Mouse (Mus musculus): ENCODE measurements around the gene Mrps18c. TPM values are rescaled to one million over a fixed set of nuclear protein-coding genes. Genes with fewer than 3 reads are reported as not detected.

The Mrps18c gene
- total RNA-seq, 2 experiments from 2014 or later, result 62.6 to 74.4 TPM

GRCm38 (mm10) chr5:100787527-100787926 lies 10.9 kb upstream of the Mrps18c start:
- TF ChIP-seq CTCF (IDR thresholded peaks at IDR 0.05), result no peak
- intact Hi-C loops (cut with DNase I), result no loop called here
- no peak for DNase-seq
- H3K27ac ChIP-seq, result no peak overlapping the region
- H3K4me3 ChIP-seq, result no peak overlapping the region

GRCm38 (mm10) chr5:100792261-100792660 lies 6.2 kb upstream of the Mrps18c start:
- intact Hi-C loops (cut with DNase I), result no loop called here
- H3K27ac ChIP-seq, result no peak overlapping the region
- no peak for DNase-seq
- no peak overlapping the region for H3K4me3 ChIP-seq
- TF ChIP-seq CTCF (IDR thresholded peaks at IDR 0.05), result no peak

GRCm38 (mm10) chr5:100794084-100794483 lies 4.3 kb upstream of the Mrps18c start:
- no peak for DNase-seq
- Histone ChIP-seq H3K27ac (no peak overlapping the region), H3K4me3 (no peak overlapping the region)
- intact Hi-C loops (cut with DNase I), result no loop called here
- no peak for TF ChIP-seq CTCF (IDR thresholded peaks at IDR 0.05)

GRCm38 (mm10) chr5:100818341-100818740 lies 19.9 kb downstream of the Mrps18c start:
- no peak for DNase-seq
- intact Hi-C loops (cut with DNase I), result no loop called here
- H3K27ac ChIP-seq, result no peak overlapping the region
- H3K4me3 ChIP-seq, result no peak overlapping the region
- no peak for TF ChIP-seq CTCF (IDR thresholded peaks at IDR 0.05)

- peak overlapping the region; percentile 91 for H3K4me3 ChIP-seq
- TF ChIP-seq CTCF (IDR thresholded peaks at IDR 0.05), result peak; percentile 54
- peak overlapping the region; percentile 92 for H3K27ac ChIP-seq
- intact Hi-C loops (cut with DNase I), result no loop called here
- DNase-seq, result no peak
These were observed 21.4 kb downstream of the Mrps18c start for GRCm38 (mm10) chr5:100819568-100820480.

DNA sequence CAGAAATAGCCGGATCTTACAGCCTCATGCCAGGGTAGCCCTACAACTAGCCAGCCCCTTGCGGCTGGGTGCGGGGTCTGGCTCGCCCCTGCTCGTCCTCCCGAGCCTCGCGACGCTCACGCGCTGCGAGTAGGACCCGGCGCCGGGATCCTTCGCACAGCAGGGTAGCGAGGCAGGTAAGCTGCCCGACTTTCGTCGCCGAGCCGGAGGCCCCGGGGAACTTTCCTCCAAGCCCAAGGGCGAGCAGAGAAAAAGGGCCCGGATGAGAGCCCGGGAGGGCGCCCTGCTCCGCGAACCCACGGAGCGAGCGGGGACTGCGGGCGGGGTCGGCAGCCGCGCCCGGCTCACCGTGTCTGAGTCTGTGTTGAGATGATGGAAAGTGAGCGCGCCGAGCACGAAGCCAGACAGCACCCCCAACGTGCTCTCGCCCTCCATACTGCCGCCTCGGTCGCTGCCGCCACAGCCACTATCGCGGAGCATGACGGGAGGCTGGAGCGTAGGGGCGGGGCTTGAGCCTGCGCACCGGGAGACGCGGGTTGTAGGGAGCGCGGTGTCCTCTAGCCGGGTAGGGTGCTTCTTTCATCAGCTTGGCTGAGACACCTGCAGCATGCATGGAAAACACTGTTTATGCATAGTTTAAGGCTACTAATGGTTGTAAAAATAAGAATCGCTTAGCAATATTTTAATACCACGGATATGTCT lies 22.2 kb downstream of the Mrps18c start, which contains the start of gene Abraxas1:
TSS of gene Abraxas1 (minus strand) at position 483 of the 702 bp plus-strand sequence.
- peak; percentile 92 for DNase-seq
- peak within 1 kb of the TSS; percentile 92 for H3K27ac ChIP-seq
- no peak; the same call in 1 of the 2 replicates for TF ChIP-seq CTCF (IDR thresholded peaks at IDR 0.05)
- intact Hi-C loops (cut with DNase I), result no loop called here
- H3K4me3 ChIP-seq, result peak within 1 kb of the TSS; percentile 91

DNA sequence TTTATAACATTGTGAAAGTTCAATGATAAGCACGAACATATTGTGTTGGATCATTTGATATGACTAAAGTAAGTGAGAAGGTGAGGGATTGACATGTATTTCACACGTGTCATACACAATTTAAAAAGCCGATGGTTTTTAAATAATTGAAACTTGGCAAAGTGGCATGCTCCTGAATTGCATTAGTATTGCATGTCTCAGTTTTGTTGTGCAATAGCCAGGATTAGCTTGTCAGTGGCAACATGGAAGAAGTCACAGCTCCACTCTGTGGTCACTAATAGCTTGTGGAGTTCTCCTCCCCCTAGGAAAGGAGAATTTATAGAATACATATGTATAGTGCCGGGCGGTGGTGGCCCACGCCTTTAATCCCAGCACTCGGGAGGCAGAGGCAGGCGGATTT lies 22.9 kb downstream of the Mrps18c start:
- intact Hi-C loops (cut with DNase I), result no loop called here
- no peak for DNase-seq
- no peak for TF ChIP-seq CTCF (IDR thresholded peaks at IDR 0.05)
- Histone ChIP-seq H3K27ac (peak overlapping the region; percentile 92), H3K4me3 (peak overlapping the region; percentile 91)

GRCm38 (mm10) chr5:100822826-100823225 lies 24.4 kb downstream of the Mrps18c start:
- no peak for TF ChIP-seq CTCF (IDR thresholded peaks at IDR 0.05)
- intact Hi-C loops (cut with DNase I), result no loop called here
- DNase-seq, result no peak
- Histone ChIP-seq H3K27ac (no peak overlapping the region), H3K4me3 (no peak overlapping the region)

DNA sequence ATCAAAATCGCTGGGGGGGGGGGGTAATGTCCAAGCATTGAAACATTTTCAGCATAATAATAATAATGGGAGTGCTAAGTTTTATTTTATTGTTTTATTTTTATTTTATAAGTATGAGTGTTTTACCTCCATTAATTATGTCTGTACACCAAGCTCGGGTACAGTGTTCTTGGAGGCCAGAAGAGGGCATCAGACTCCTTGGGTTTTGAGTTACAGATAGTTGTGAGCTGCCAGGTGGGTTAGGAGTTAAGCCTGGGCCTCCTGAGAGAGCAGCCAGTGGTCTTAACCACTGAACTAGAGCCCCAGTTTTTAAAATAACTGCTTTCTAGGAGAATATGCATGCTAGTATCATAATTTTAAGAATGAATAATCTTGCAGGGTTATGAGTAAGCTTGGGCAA lies 27.5 kb downstream of the Mrps18c start:
- H3K27ac ChIP-seq, result no peak overlapping the region
- intact Hi-C loops (cut with DNase I), result loop anchor here (1.0 kb wide), 1 partner anchor 89 kb away; no protein-coding TSS in a partner anchor
- DNase-seq, result no peak
- peak; percentile 69 for TF ChIP-seq CTCF (IDR thresholded peaks at IDR 0.05)
- no peak overlapping the region for H3K4me3 ChIP-seq

DNA sequence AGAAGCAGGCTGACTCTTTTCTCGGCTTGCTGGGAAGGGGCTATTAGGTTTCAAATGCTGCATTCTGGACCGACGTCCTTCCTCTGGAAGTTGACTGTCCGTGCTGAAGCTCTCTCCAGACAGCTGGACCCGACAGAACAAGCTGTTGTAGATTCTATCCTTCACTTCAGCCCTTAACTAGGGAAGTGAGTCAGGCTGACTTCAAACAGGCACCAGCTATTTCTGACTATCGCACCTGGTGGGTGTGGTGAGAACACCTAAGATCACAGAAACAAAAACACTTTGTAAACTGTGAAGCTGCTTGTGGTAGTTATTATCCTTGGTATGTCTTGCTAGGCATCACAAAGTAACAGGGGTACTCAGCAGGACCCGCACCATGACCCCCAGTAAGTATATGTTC lies 28.1 kb downstream of the Mrps18c start:
- H3K4me3 ChIP-seq, result no peak overlapping the region
- no peak for DNase-seq
- H3K27ac ChIP-seq, result no peak overlapping the region
- intact Hi-C loops (cut with DNase I), result loop anchor here (1.0 kb wide), 1 partner anchor 89 kb away; no protein-coding TSS in a partner anchor
- no peak for TF ChIP-seq CTCF (IDR thresholded peaks at IDR 0.05)

GRCm38 (mm10) chr5:100828701-100829100 lies 30.3 kb downstream of the Mrps18c start:
- intact Hi-C loops (cut with DNase I), result no loop called here

GRCm38 (mm10) chr5:100832680-100833079 lies 34.3 kb downstream of the Mrps18c start:
- TF ChIP-seq CTCF (IDR thresholded peaks at IDR 0.05), result no peak
- intact Hi-C loops (cut with DNase I), result no loop called here
- DNase-seq, result no peak
- no peak overlapping the region for H3K4me3 ChIP-seq
- H3K27ac ChIP-seq, result no peak overlapping the region

More at GRCm38 (mm10) chr5:100828701-100829100, 30.3 kb downstream of the Mrps18c start:
- TF ChIP-seq CTCF (IDR thresholded peaks at IDR 0.05), result no peak
- no peak for DNase-seq
- Histone ChIP-seq H3K27ac (no peak overlapping the region), H3K4me3 (no peak overlapping the region)

DNA sequence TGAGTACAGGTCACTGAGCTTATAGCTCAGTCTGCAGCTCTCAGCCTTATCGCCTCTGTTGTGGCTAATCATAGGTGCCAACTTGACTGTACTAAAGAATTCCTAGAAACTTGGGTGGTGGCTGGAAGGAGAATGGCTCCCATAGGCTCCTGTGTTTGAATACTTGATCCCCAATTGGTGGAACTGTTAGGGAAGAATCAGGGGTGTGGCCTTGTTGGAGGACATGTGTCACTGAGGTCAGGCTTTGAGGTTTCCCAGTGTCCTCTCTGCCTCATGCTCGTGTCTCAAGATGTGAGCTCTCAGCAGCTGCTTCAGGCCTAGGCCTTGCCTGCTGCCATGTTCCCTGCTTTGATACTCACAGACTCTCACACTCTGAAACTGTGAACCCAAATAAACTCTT lies 35.4 kb downstream of the Mrps18c start:
- Histone ChIP-seq H3K27ac (no peak overlapping the region), H3K4me3 (no peak overlapping the region)
- no peak for DNase-seq
- TF ChIP-seq CTCF (IDR thresholded peaks at IDR 0.05), result no peak
- intact Hi-C loops (cut with DNase I), result no loop called here
